Mouse (Mus musculus): ENCODE measurements around the gene Gns. TPM values are rescaled to one million over a fixed set of nuclear protein-coding genes. Genes with fewer than 3 reads are reported as not detected.

Gene Gns
- polyA plus RNA-seq, 1 experiment from 2014 or later, result 50.8 TPM

GRCm38 (mm10) chr10:121390602-121391001 lies 25.7 kb downstream of the Gns start:
- 84% methylated on average over 10 of the region's 10 CpGs for WGBS
- no peak for ATAC-seq (ENCODE audit: low FRiP score)

DNA sequence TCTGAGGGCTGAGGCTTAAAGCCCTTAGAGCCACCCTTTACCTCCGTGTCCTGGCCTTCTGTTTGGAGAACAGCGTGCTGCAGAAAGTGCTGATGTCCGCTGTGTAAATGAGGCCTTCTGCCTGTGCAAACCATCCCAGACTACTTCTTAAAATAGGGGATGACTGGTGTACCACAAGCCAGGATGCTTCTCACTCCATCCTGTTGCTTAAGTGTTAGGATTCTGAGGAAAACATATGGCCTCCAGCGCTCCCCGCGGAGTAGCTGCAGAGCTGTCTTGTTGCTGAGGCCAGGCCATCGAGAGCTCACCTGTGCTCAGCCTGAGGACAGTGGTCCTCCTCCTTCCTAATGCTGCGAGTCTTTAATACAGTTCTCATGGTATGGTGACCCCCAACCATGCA lies 27.0 kb downstream of the Gns start:
- Histone ChIP-seq H3K4me1 (peaks cover 2% of the 10 kb centered on the region; the same call in 1 of the 2 replicates), H3K27me3 (no peaks in the 10 kb centered on the region), H3K9ac (no peak overlapping the region), H3K4me2 (replicated peaks) (no peak overlapping the region), H3K9me3 (replicated peaks) (no peaks in the 10 kb centered on the region), H3K36me3 (peaks cover 95% of the 10 kb centered on the region), H3K4me3 (no peak overlapping the region), H3K27ac (no peak overlapping the region)
- WGBS, result 95% methylated on average over 8 of the region's 8 CpGs
- ATAC-seq (ENCODE audit: low FRiP score), result no peak

More at GRCm38 (mm10) chr10:121390602-121391001, 25.7 kb downstream of the Gns start:
- H3K9me3 ChIP-seq (replicated peaks), result no peaks in the 10 kb centered on the region
- no peak overlapping the region for H3K4me2 ChIP-seq (replicated peaks)
- no peak overlapping the region for H3K27ac ChIP-seq
- H3K36me3 ChIP-seq, result peaks cover 82% of the 10 kb centered on the region
- H3K4me3 ChIP-seq, result no peak overlapping the region
- no peaks in the 10 kb centered on the region for H3K27me3 ChIP-seq
- peaks cover 10% of the 10 kb centered on the region for H3K4me1 ChIP-seq
- H3K9ac ChIP-seq, result no peak overlapping the region

GRCm38 (mm10) chr10:121394270-121394669 lies 29.4 kb downstream of the Gns start:
- ATAC-seq (ENCODE audit: low FRiP score), result no peak
- 83% methylated on average over 6 of the region's 6 CpGs for WGBS
- Histone ChIP-seq H3K4me3 (no peak overlapping the region), H3K27me3 (no peaks in the 10 kb centered on the region), H3K9me3 (replicated peaks) (no peaks in the 10 kb centered on the region), H3K9ac (no peak overlapping the region), H3K36me3 (peaks cover 79% of the 10 kb centered on the region), H3K27ac (no peak overlapping the region), H3K4me2 (replicated peaks) (no peak overlapping the region), H3K4me1 (no peaks in the 10 kb centered on the region)

DNA sequence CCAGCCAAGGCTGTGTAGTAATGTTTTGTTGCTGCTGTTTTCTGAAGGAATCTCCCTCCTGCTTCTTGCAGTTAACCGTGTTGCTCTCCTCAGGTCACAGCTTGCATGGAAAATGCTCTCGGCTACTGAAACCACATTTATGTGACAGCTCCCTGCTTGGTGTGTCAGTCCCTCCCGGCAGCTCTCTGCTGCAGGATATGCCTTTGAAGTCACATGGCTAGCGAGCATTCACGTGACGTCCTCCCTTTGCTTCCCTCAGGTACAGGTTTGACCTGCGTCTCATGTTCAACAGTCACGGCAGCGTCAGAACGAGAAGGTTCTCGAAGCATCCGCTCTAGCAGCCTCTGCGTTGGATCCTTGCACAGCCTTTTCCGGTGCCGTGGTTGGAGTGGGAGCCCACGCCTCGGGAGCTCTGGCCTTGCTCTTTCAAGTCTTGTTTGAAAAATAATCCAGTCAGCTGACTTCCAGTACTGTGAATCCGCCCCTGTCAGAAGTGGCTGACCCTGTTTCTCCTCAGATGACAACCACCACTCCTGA lies 30.0 kb downstream of the Gns start:
- no peaks in the 10 kb centered on the region for H3K9me3 ChIP-seq (replicated peaks)
- WGBS, result 91% methylated on average over 18 of the region's 18 CpGs
- H3K9ac ChIP-seq, result no peak overlapping the region
- H3K4me3 ChIP-seq, result no peak overlapping the region
- no peak overlapping the region for H3K27ac ChIP-seq
- H3K36me3 ChIP-seq, result peaks cover 74% of the 10 kb centered on the region
- H3K4me2 ChIP-seq (replicated peaks), result no peak overlapping the region
- no peaks in the 10 kb centered on the region for H3K4me1 ChIP-seq
- ATAC-seq (ENCODE audit: low FRiP score), result no peak
- no peaks in the 10 kb centered on the region for H3K27me3 ChIP-seq

DNA sequence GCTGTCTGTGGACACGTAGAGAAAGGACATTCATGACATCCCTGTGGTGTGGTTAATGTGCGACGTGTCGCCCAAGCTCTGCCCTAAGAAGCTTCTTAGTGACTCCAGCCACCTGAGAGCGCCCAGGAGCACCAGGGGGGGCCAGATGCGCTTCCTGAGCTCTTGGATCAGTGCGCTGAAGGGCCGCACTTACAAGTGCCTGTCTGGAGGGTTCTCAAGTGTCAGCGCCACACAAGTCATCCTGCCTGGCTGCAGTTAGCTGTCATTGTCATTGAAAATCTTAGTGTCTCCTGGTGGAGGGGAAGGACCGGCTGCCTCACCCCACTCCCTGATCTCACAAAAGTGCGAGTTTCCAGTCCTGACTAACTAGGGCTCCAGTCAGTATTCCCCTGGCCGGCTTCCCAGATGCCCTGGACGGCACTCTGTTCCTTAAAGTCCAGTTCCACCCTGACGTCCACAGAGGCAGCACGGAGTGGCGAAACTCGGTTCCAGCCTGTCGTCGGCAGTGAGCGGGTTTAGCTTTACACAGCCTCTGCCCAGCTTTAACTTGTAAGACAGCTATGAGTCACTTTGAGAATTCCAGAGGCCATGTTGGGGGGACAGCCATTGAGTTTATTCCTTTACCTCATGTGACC lies 30.8 kb downstream of the Gns start:
- Histone ChIP-seq H3K9ac (no peak overlapping the region), H3K4me3 (no peak overlapping the region), H3K9me3 (replicated peaks) (no peaks in the 10 kb centered on the region), H3K4me1 (no peaks in the 10 kb centered on the region), H3K27ac (no peak overlapping the region), H3K27me3 (no peaks in the 10 kb centered on the region), H3K36me3 (peaks cover 66% of the 10 kb centered on the region), H3K4me2 (replicated peaks) (no peak overlapping the region)
- ATAC-seq (ENCODE audit: low FRiP score), result no peak
- WGBS, result 80% methylated on average over 20 of the region's 20 CpGs

GRCm38 (mm10) chr10:121398599-121398998 lies 33.7 kb downstream of the Gns start:
- ATAC-seq (ENCODE audit: low FRiP score), result no peak
- Histone ChIP-seq H3K27ac (no peak overlapping the region), H3K36me3 (peaks cover 36% of the 10 kb centered on the region), H3K9me3 (replicated peaks) (no peaks in the 10 kb centered on the region), H3K4me1 (no peaks in the 10 kb centered on the region), H3K27me3 (no peaks in the 10 kb centered on the region; the same call in 1 of the 2 replicates), H3K9ac (no peak overlapping the region), H3K4me3 (no peak overlapping the region), H3K4me2 (replicated peaks) (no peak overlapping the region)
- WGBS, result 92% methylated on average over 7 of the region's 7 CpGs

DNA sequence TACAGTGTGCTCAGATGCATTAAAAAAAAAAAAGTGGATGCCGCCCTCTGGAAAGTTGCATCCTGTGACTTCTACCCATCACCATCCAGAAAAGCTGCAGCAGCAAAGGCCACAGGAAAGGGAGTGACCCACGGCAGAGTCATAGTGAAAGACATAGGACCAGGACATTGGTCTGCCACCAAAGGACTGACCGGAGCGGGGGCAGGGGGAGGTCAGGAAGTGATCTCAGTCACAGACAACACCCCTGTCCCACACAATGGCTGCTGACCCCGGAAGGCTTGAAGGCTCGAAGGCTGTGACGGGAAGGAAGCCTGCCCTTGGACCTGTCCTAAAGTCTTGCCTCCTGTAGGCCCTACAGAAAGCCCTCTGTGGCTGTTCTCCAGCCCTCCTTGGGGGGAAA lies 36.1 kb downstream of the Gns start:
- H3K4me2 ChIP-seq (replicated peaks), result no peak overlapping the region
- peaks cover 12% of the 10 kb centered on the region for H3K36me3 ChIP-seq
- H3K9ac ChIP-seq, result no peak overlapping the region
- WGBS, result 88% methylated on average over 7 of the region's 7 CpGs
- H3K4me3 ChIP-seq, result no peak overlapping the region
- ATAC-seq (ENCODE audit: low FRiP score), result no peak
- no peaks in the 10 kb centered on the region for H3K9me3 ChIP-seq (replicated peaks)
- H3K4me1 ChIP-seq, result no peaks in the 10 kb centered on the region
- no peaks in the 10 kb centered on the region; the same call in 1 of the 2 replicates for H3K27me3 ChIP-seq
- no peak overlapping the region for H3K27ac ChIP-seq

DNA sequence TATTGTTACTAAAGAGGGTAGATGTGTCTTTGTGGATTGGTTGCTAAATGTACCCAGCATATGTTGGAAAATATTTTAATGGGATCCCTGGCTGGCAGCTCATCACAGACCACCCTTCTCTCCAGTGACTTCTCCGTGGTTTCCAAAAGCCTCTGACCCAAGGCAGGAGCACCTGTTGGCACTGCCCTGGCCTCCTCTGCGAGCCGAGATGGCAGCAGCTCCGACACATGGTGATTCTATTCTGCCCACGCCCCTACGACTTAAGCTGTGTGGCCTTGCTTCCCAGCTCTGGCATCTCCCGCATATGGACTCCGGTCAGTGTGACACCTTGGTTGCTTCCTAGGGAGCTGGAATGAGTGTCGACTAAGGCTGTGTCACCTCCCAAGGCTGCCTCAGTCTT lies 38.2 kb downstream of the Gns start:
- Histone ChIP-seq H3K36me3 (no peaks in the 10 kb centered on the region), H3K9ac (no peak overlapping the region), H3K27ac (no peak overlapping the region), H3K4me3 (no peak overlapping the region), H3K4me1 (no peaks in the 10 kb centered on the region), H3K9me3 (replicated peaks) (no peaks in the 10 kb centered on the region), H3K27me3 (no peaks in the 10 kb centered on the region; the same call in 1 of the 2 replicates), H3K4me2 (replicated peaks) (no peak overlapping the region)
- 72% methylated on average over 9 of the region's 9 CpGs for WGBS
- ATAC-seq (ENCODE audit: low FRiP score), result no peak

GRCm38 (mm10) chr10:121403946-121404345 lies 39.1 kb downstream of the Gns start:
- Histone ChIP-seq H3K27ac (no peak overlapping the region), H3K9ac (no peak overlapping the region), H3K4me3 (no peak overlapping the region), H3K36me3 (no peaks in the 10 kb centered on the region), H3K9me3 (replicated peaks) (no peaks in the 10 kb centered on the region), H3K27me3 (no peaks in the 10 kb centered on the region; the same call in 1 of the 2 replicates), H3K4me1 (no peaks in the 10 kb centered on the region), H3K4me2 (replicated peaks) (no peak overlapping the region)
- WGBS, result 59% methylated on average over 6 of the region's 9 CpGs
- ATAC-seq (ENCODE audit: low FRiP score), result no peak

- ATAC-seq (ENCODE audit: low FRiP score), result no peak
- WGBS, result 70% methylated on average over 7 of the region's 7 CpGs
- peaks cover 5% of the 10 kb centered on the region; the same call in 1 of the 2 replicates for H3K36me3 ChIP-seq
- no peaks in the 10 kb centered on the region for H3K9me3 ChIP-seq (replicated peaks)
- no peak overlapping the region for H3K9ac ChIP-seq
- H3K27me3 ChIP-seq, result no peaks in the 10 kb centered on the region
- no peak overlapping the region for H3K4me3 ChIP-seq
- H3K4me2 ChIP-seq (replicated peaks), result no peak overlapping the region
- H3K27ac ChIP-seq, result no peak overlapping the region
- H3K4me1 ChIP-seq, result no peaks in the 10 kb centered on the region
Measured at GRCm38 (mm10) chr10:121409717-121410116, 44.8 kb downstream of the Gns start.

- no peak overlapping the region for H3K4me3 ChIP-seq
- H3K27me3 ChIP-seq, result no peaks in the 10 kb centered on the region
- peaks cover 7% of the 10 kb centered on the region for H3K4me1 ChIP-seq
- H3K4me2 ChIP-seq (replicated peaks), result no peak overlapping the region
- ATAC-seq (ENCODE audit: low FRiP score), result no peak
- WGBS, result 88% methylated on average over 11 of the region's 11 CpGs
- peaks cover 5% of the 10 kb centered on the region; the same call in 1 of the 2 replicates for H3K36me3 ChIP-seq
- no peak overlapping the region for H3K27ac ChIP-seq
- no peak overlapping the region for H3K9ac ChIP-seq
- H3K9me3 ChIP-seq (replicated peaks), result no peaks in the 10 kb centered on the region
Measured at GRCm38 (mm10) chr10:121411721-121412455, 47.0 kb downstream of the Gns start.

- H3K27ac ChIP-seq, result no peak overlapping the region
- H3K4me1 ChIP-seq, result peaks cover 7% of the 10 kb centered on the region
- no peak for ATAC-seq (ENCODE audit: low FRiP score)
- peaks cover 5% of the 10 kb centered on the region; the same call in 1 of the 2 replicates for H3K36me3 ChIP-seq
- H3K4me2 ChIP-seq (replicated peaks), result no peak overlapping the region
- no peak overlapping the region for H3K9ac ChIP-seq
- no peaks in the 10 kb centered on the region for H3K9me3 ChIP-seq (replicated peaks)
- H3K27me3 ChIP-seq, result no peaks in the 10 kb centered on the region
- no peak overlapping the region for H3K4me3 ChIP-seq
- 87% methylated on average over 17 of the region's 17 CpGs for WGBS
Measured at GRCm38 (mm10) chr10:121412824-121413223, 47.9 kb downstream of the Gns start.

All from hindbrain, embryonic 12.5 days (tissue).